In the genomic region with DNA sequence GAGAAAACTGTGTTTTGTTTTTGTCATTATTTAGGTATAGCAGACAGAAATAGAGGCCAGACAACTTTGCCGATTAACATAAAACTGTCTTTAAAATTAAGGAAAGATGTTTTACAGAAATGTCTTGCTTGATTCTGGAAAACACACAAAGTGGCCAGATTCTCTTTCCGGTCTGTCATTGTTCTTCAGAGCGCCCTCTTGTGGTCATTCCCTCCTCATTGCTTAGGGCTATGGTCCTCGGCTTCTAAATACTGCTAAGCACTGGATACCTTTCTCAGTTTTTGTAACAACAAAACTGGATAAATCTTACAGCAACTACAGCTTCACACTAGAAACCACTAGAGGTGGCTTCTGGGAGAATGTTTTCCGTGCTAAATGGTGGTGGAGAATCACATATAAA, we compare ENCODE assay signal across 8 mouse cellular contexts.
A peak's percentile ranks its signal among the peaks of the same experiment; 100 is the strongest.
DNase-seq lines count a peak whose midpoint lies in the region; ATAC-seq and TF ChIP-seq lines count a peak whose summit lies in the region.

No protein-coding gene starts in this region.

- no peaks in the 10 kb centered on the region for H3K36me3 ChIP-seq in heart, postnatal 0 days (replicated peaks; ENCODE audit: control insufficient read depth, insufficient read depth, low read length)
- H3K36me3 ChIP-seq in neural tube, embryonic 11.5 days (ENCODE audit: control insufficient read depth, insufficient read depth, low read length): no peaks in the 10 kb centered on the region

- no peaks in the 10 kb centered on the region for H3K4me1 ChIP-seq in heart, postnatal 0 days (ENCODE audit: control insufficient read depth, insufficient read depth)
- no peaks in the 10 kb centered on the region for H3K4me1 ChIP-seq in neural tube, embryonic 11.5 days (ENCODE audit: control insufficient read depth, insufficient read depth, low read length)

- no peak overlapping the region for H3K4me3 ChIP-seq in heart, postnatal 0 days (ENCODE audit: low read depth, low read length)
- no peak overlapping the region for H3K4me3 ChIP-seq in gastrocnemius, adult 2 months
- H3K4me3 ChIP-seq in neural tube, embryonic 11.5 days (ENCODE audit: low read depth, low read length): no peak overlapping the region

- 33% methylated on average over 5 of the region's 5 CpGs for WGBS in heart, postnatal 0 days
- 39% methylated on average over 5 of the region's 5 CpGs for WGBS in neural tube, embryonic 11.5 days

- TF ChIP-seq CTCF in heart, postnatal 0 days (IDR thresholded peaks at IDR 0.05; ENCODE audit: low read depth): peak; percentile 60
- peak; percentile 69 for TF ChIP-seq CTCF in gastrocnemius, adult 2 months (IDR thresholded peaks at IDR 0.05)

- no peak overlapping the region for H3K4me2 ChIP-seq in heart, postnatal 0 days (ENCODE audit: low read depth, low read length)
- no peak overlapping the region for H3K4me2 ChIP-seq in neural tube, embryonic 11.5 days (ENCODE audit: low read depth)

- H3K27ac ChIP-seq in heart, postnatal 0 days (ENCODE audit: low read depth): no peak overlapping the region
- H3K27ac ChIP-seq in gastrocnemius, adult 2 months: no peak overlapping the region
- no peak overlapping the region for H3K27ac ChIP-seq in neural tube, embryonic 11.5 days (ENCODE audit: low read depth, low read length)

- DNase-seq in heart, postnatal 0 days (ENCODE audit: low spot score): peak; percentile 15
- DNase-seq in heart, adult 11 months: no peak
- DNase-seq in ES-CJ7 (ENCODE audit: low read depth, low spot score): peak; percentile 59
- peak; percentile 7 for DNase-seq in c-Kit-positive CD71-negative TER-119-negative erythroid progenitor cells, embryonic 14.5 days (ENCODE audit: low read depth)
- peak; percentile 42 for DNase-seq in gastrocnemius, adult 2 months
- DNase-seq in left cerebral cortex, postnatal 14 days (ENCODE audit: low spot score in 2 of 2): peak; percentile 58 to 72
- peak; percentile 43 for DNase-seq in neural tube, embryonic 11.5 days (ENCODE audit: low spot score)
- DNase-seq in spleen, postnatal 36 days (ENCODE audit: low spot score in 2 of 2): no peak

- no peaks in the 10 kb centered on the region for H3K9me3 ChIP-seq in heart, postnatal 0 days (replicated peaks; ENCODE audit: control insufficient read depth, low read length)
- H3K9me3 ChIP-seq in neural tube, embryonic 11.5 days (ENCODE audit: control insufficient read depth, low read length): no peaks in the 10 kb centered on the region

- no peak for TF ChIP-seq EP300 in heart, postnatal 0 days (IDR thresholded peaks at IDR 0.05; ENCODE audit: low read depth)

- intact Hi-C loops in gastrocnemius, adult 2 months (cut with DNase I): loop anchor here (2.0 kb wide), 1 partner anchor 1114 kb away; no protein-coding TSS in a partner anchor
- intact Hi-C loops in left cerebral cortex, postnatal 14 days (cut with DNase I): no loop called here

- H3K27me3 ChIP-seq in heart, postnatal 0 days (ENCODE audit: control insufficient read depth, insufficient read depth, low read length): no peaks in the 10 kb centered on the region
- no peaks in the 10 kb centered on the region for H3K27me3 ChIP-seq in neural tube, embryonic 11.5 days (ENCODE audit: control insufficient read depth, insufficient read depth, low read length)

- ATAC-seq in heart, postnatal 0 days (ENCODE audit: insufficient read depth, low read depth): no peak
- no peak for ATAC-seq in neural tube, embryonic 11.5 days (ENCODE audit: insufficient read depth, low FRiP score, low TSS enrichment)

- no peak overlapping the region for H3K9ac ChIP-seq in heart, postnatal 0 days (replicated peaks; ENCODE audit: low read depth, low read length)
- H3K9ac ChIP-seq in neural tube, embryonic 11.5 days (ENCODE audit: low read length): no peak overlapping the region

Comparison
In these comparisons a context has a peak if more than half of its experiments do, and no peak if none do; other contexts are left out.
1. DNase-seq: peak in heart, postnatal 0 days (single experiment), ES-CJ7 (single experiment), c-Kit-positive CD71-negative TER-119-negative erythroid progenitor cells, embryonic 14.5 days (single experiment), gastrocnemius, adult 2 months (single experiment), left cerebral cortex, postnatal 14 days (2 of 2) and neural tube, embryonic 11.5 days (single experiment); none in heart, adult 11 months (single experiment) and spleen, postnatal 36 days (0 of 2).